Mouse (Mus musculus) hindbrain, embryonic 11.5 days (tissue): ENCODE measurements at regions not wholly inside any gene's neighbourhood (a gene's known extent, or its start where the extent isn't known, plus 50 kb on each side); places are given as distances from the start of the nearest gene placed in this dataset.

ENCODE experiments used
- ATAC-seq: fragments of 200-750 bp; cut with Nextera tagmentation; 2 replicates; pipeline ENCODE4 v1.8.0; 2017; ENCODE audit warnings: mild to moderate bottlenecking, moderate TSS enrichment, moderate library complexity; ENCODE audit not compliant: low FRiP score
- DNase-seq: peaks from one replicate; pipeline ENCODE4 v3.0.0-alpha.2; 2015; ENCODE audit warnings: low spot score
- H3K27ac ChIP-seq: fragments of 300-500 bp; sonication (generic); 2 replicates; pipeline ENCODE4 v1.5.1; 2014; ENCODE audit warnings: mild to moderate bottlenecking, low read depth, low read length
- H3K27me3 ChIP-seq: fragments of 300-500 bp; sonication (generic); 2 replicates; pipeline ENCODE4 v1.6.1; 2014; ENCODE audit warnings: mild to moderate bottlenecking, low read length, moderate library complexity, mixed read lengths; ENCODE audit not compliant: control insufficient read depth, insufficient read depth
- H3K36me3 ChIP-seq: fragments of 300-500 bp; sonication (generic); 2 replicates; pipeline ENCODE4 v1.6.1; 2014; ENCODE audit warnings: mild to moderate bottlenecking, low read length, moderate library complexity, mixed read lengths; ENCODE audit not compliant: control insufficient read depth, insufficient read depth
- H3K4me1 ChIP-seq: fragments of 300-500 bp; sonication (generic); replicated peaks from 2 replicates; pipeline ENCODE4 v1.6.1; 2014; ENCODE audit warnings: low read length, mixed read lengths; ENCODE audit not compliant: control insufficient read depth, insufficient read depth
- H3K4me2 ChIP-seq: fragments of 300-500 bp; sonication (generic); replicated peaks from 2 replicates; pipeline ENCODE4 v1.6.1; 2014; ENCODE audit warnings: mild to moderate bottlenecking, low read depth, low read length
- H3K4me3 ChIP-seq: fragments of 300-500 bp; sonication (generic); 2 replicates; pipeline ENCODE4 v1.5.1; 2014; ENCODE audit warnings: low read depth, low read length
- H3K9ac ChIP-seq: fragments of 300-500 bp; sonication (generic); 2 replicates; pipeline ENCODE4 v1.6.1; 2014; ENCODE audit warnings: low read depth, low read length
- H3K9me3 ChIP-seq: fragments of 300-500 bp; sonication (generic); 2 replicates; pipeline ENCODE4 v1.6.1; 2016; ENCODE audit warnings: low read length; ENCODE audit not compliant: control insufficient read depth
- WGBS: fragments of 180-500 bp; shearing (Covaris S2); extraction: QIAGEN DNeasy Blood & Tissue Kit; methylation state at CpG from one replicate; pipeline ENCODE4 v1.1.7; 2014; 5-methylcytosine and 5-hydroxymethylcytosine counted together

GRCm38 (mm10) chr8:113341306-113341705 lies 294.1 kb upstream of the Mon1b start:
- H3K4me3 ChIP-seq, result no peak overlapping the region
- DNase-seq (no peak), ATAC-seq (no peak)
- no peaks in the 10 kb centered on the region for H3K27me3 ChIP-seq
- no peaks in the 10 kb centered on the region for H3K36me3 ChIP-seq
- 31% methylated on average over 10 of the region's 10 CpGs for WGBS
- H3K9ac ChIP-seq, result no peak overlapping the region
- H3K4me1 ChIP-seq, result no peaks in the 10 kb centered on the region
- H3K27ac ChIP-seq, result no peak overlapping the region
- H3K9me3 ChIP-seq, result no peaks in the 10 kb centered on the region
- no peak overlapping the region for H3K4me2 ChIP-seq

GRCm38 (mm10) chr8:113361900-113362299 lies 273.5 kb upstream of the Mon1b start:
- Histone ChIP-seq H3K4me2 (no peak overlapping the region), H3K27me3 (no peaks in the 10 kb centered on the region), H3K36me3 (no peaks in the 10 kb centered on the region), H3K4me1 (no peaks in the 10 kb centered on the region), H3K27ac (no peak overlapping the region), H3K9me3 (no peaks in the 10 kb centered on the region), H3K4me3 (no peak overlapping the region), H3K9ac (no peak overlapping the region)
- 59% methylated on average over 6 of the region's 7 CpGs for WGBS
- DNase-seq (peak; percentile 14), ATAC-seq (no peak)

- ATAC-seq, result no peak
- Histone ChIP-seq H3K27ac (no peak overlapping the region), H3K9me3 (no peaks in the 10 kb centered on the region), H3K4me3 (no peak overlapping the region), H3K4me1 (no peaks in the 10 kb centered on the region), H3K4me2 (no peak overlapping the region), H3K27me3 (no peaks in the 10 kb centered on the region), H3K36me3 (no peaks in the 10 kb centered on the region), H3K9ac (no peak overlapping the region)
- no peak for DNase-seq
- WGBS, result 94% methylated on average over 12 of the region's 13 CpGs
Measured at GRCm38 (mm10) chr8:113364181-113364580, 271.2 kb upstream of the Mon1b start.

GRCm38 (mm10) chr8:113383517-113383916 lies 251.9 kb upstream of the Mon1b start:
- Histone ChIP-seq H3K9ac (no peak overlapping the region), H3K4me3 (no peak overlapping the region), H3K27ac (no peak overlapping the region), H3K9me3 (no peaks in the 10 kb centered on the region), H3K27me3 (no peaks in the 10 kb centered on the region), H3K4me2 (no peak overlapping the region), H3K36me3 (no peaks in the 10 kb centered on the region), H3K4me1 (no peaks in the 10 kb centered on the region)
- 40% methylated on average over 3 of the region's 3 CpGs for WGBS
- no peak for DNase-seq
- no peak for ATAC-seq

- H3K4me2 ChIP-seq, result no peak overlapping the region
- no peaks in the 10 kb centered on the region for H3K9me3 ChIP-seq
- no peak overlapping the region for H3K9ac ChIP-seq
- no peaks in the 10 kb centered on the region for H3K4me1 ChIP-seq
- no peaks in the 10 kb centered on the region for H3K27me3 ChIP-seq
- no peak for DNase-seq
- H3K27ac ChIP-seq, result no peak overlapping the region
- H3K4me3 ChIP-seq, result no peak overlapping the region
- no peaks in the 10 kb centered on the region for H3K36me3 ChIP-seq
- 68% methylated on average over 4 of the region's 4 CpGs for WGBS
- ATAC-seq, result no peak
Measured at GRCm38 (mm10) chr8:113383974-113384373, 251.4 kb upstream of the Mon1b start.

GRCm38 (mm10) chr8:113389504-113389903 lies 245.9 kb upstream of the Mon1b start:
- 65% methylated on average over 2 of the region's 2 CpGs for WGBS
- Histone ChIP-seq H3K36me3 (no peaks in the 10 kb centered on the region), H3K27ac (no peak overlapping the region), H3K27me3 (no peaks in the 10 kb centered on the region), H3K9ac (no peak overlapping the region), H3K4me3 (no peak overlapping the region), H3K4me2 (no peak overlapping the region), H3K4me1 (no peaks in the 10 kb centered on the region), H3K9me3 (no peaks in the 10 kb centered on the region)
- DNase-seq (no peak), ATAC-seq (no peak)

GRCm38 (mm10) chr8:113390038-113390437 lies 245.3 kb upstream of the Mon1b start:
- 88% methylated on average over 4 of the region's 4 CpGs for WGBS
- Histone ChIP-seq H3K9me3 (no peaks in the 10 kb centered on the region), H3K4me1 (no peaks in the 10 kb centered on the region), H3K36me3 (no peaks in the 10 kb centered on the region), H3K9ac (no peak overlapping the region), H3K27me3 (no peaks in the 10 kb centered on the region), H3K27ac (no peak overlapping the region), H3K4me2 (no peak overlapping the region), H3K4me3 (no peak overlapping the region)
- DNase-seq (no peak), ATAC-seq (no peak)

- Histone ChIP-seq H3K9ac (no peak overlapping the region), H3K4me2 (no peak overlapping the region), H3K27me3 (no peaks in the 10 kb centered on the region), H3K4me3 (no peak overlapping the region), H3K4me1 (no peaks in the 10 kb centered on the region), H3K36me3 (no peaks in the 10 kb centered on the region), H3K9me3 (no peaks in the 10 kb centered on the region), H3K27ac (no peak overlapping the region)
- DNase-seq, result no peak
- no peak for ATAC-seq
- 76% methylated on average over 4 of the region's 4 CpGs for WGBS
Measured at GRCm38 (mm10) chr8:113394319-113394718, 241.1 kb upstream of the Mon1b start.

- no peak for ATAC-seq
- Histone ChIP-seq H3K9me3 (no peaks in the 10 kb centered on the region), H3K27ac (no peak overlapping the region)
Measured at GRCm38 (mm10) chr8:113405158-113405557, 230.2 kb upstream of the Mon1b start.

More at GRCm38 (mm10) chr8:113405158-113405557, 230.2 kb upstream of the Mon1b start:
- Histone ChIP-seq H3K4me3 (no peak overlapping the region), H3K27me3 (no peaks in the 10 kb centered on the region), H3K4me2 (no peak overlapping the region), H3K9ac (no peak overlapping the region), H3K36me3 (no peaks in the 10 kb centered on the region), H3K4me1 (no peaks in the 10 kb centered on the region)
- 57% methylated on average over 4 of the region's 4 CpGs for WGBS
- no peak for DNase-seq
